Mouse (Mus musculus) ES-Bruce4 (cell line): Measurements from ENCODE around the gene Gng10. TPM values are rescaled to one million over a fixed set of nuclear protein-coding genes. Genes with fewer than 3 reads are reported as not detected.

Experiments used
- H3K27ac ChIP-seq: 2 replicates; pipeline ENCODE4 v1.5.1; 2012; ENCODE audit warnings: low read length, inconsistent platforms; ENCODE audit not compliant: insufficient read depth
- H3K27me3 ChIP-seq: 2 replicates; pipeline ENCODE4 v1.6.1; 2012; ENCODE audit warnings: mild to moderate bottlenecking, low read length, inconsistent platforms; ENCODE audit not compliant: control insufficient read depth, poor library complexity, insufficient read depth, severe bottlenecking
- H3K36me3 ChIP-seq: 2 replicates; pipeline ENCODE4 v1.6.1; 2012; ENCODE audit warnings: inconsistent platforms, mild to moderate bottlenecking, low read length, moderate library complexity; ENCODE audit not compliant: control insufficient read depth, poor library complexity, insufficient read depth, severe bottlenecking
- H3K4me1 ChIP-seq: one replicate; pipeline ENCODE4 v1.8.1; 2011; ENCODE audit warnings: low read length; ENCODE audit not compliant: control insufficient read depth, insufficient read depth
- H3K4me3 ChIP-seq: 2 replicates; pipeline ENCODE4 v1.5.1; 2011; ENCODE audit warnings: low read depth, mild to moderate bottlenecking, low read length
- H3K9ac ChIP-seq: 2 replicates; pipeline ENCODE4 v1.6.1; 2012; ENCODE audit warnings: low read depth, mild to moderate bottlenecking, inconsistent platforms; ENCODE audit not compliant: poor library complexity, severe bottlenecking
- H3K9me3 ChIP-seq: replicated peaks from 2 replicates; pipeline ENCODE4 v1.6.1; 2012; ENCODE audit warnings: mild to moderate bottlenecking, low read length, inconsistent platforms; ENCODE audit not compliant: control insufficient read depth, poor library complexity, insufficient read depth, severe bottlenecking
- CTCF ChIP-seq: IDR thresholded peaks from one replicate; pipeline ENCODE4 v1.8.1; 2011; ENCODE audit warnings: low read depth, low read length
- EP300 ChIP-seq: IDR thresholded peaks from 2 replicates; pipeline ENCODE4 v1.6.1; 2011; ENCODE audit warnings: low read depth, low read length; ENCODE audit not compliant: insufficient read depth
- POLR2A ChIP-seq: IDR thresholded peaks from one replicate; pipeline ENCODE4 v1.8.1; 2011; ENCODE audit warnings: low read length; ENCODE audit not compliant: insufficient read depth
- polyA plus RNA-seq: library from polyadenylated mRNA; stranded (reverse); fragments of >200 nt; gene quantifications from 2 replicates; pipeline ENCODE4 v1.2.4, GENCODE M21; 2011; ENCODE audit warnings: low read depth; ENCODE audit not compliant: missing spikeins, insufficient read depth, insufficient read length

The Gng10 gene
- polyA plus RNA-seq, 1 experiment: 18.3 TPM

- H3K9me3 ChIP-seq: peaks cover 14% of the 10 kb centered on the region
- H3K27ac ChIP-seq: no peak overlapping the region
- no peaks in the 10 kb centered on the region for H3K4me1 ChIP-seq
- no peak overlapping the region for H3K4me3 ChIP-seq
- no peaks in the 10 kb centered on the region for H3K27me3 ChIP-seq
- H3K36me3 ChIP-seq: no peaks in the 10 kb centered on the region
- no peak overlapping the region for H3K9ac ChIP-seq
- TF ChIP-seq CTCF: peak; percentile 56
- no peak for TF ChIP-seq EP300
Measured at GRCm38 (mm10) chr4:59036490-59037127, 1.7 kb downstream of the Gng10 start.

DNA sequence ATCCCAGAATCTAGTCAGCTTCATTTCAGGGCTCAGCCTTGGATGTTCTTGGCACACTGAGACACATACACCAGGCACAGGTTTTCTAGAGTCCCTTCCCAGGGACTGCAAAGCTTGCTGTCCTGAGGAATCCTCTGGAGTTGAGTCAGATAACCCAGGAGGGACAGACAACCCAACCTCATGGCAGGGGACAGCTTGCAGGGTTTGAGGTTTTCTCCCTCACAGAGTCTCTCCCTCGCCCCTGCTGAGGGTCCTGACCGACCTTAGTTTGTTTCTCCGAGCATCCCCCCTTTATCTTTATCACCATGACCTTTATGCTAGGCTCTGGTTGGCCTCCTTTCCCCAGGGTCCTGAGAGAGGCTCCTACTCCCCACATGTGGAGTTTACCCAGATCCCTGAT is 2.6 kb downstream of the Gng10 start:
- no peak overlapping the region for H3K9ac ChIP-seq
- H3K4me3 ChIP-seq: no peak overlapping the region
- TF ChIP-seq CTCF (no peak), EP300 (no peak), POLR2A (no peak)

GRCm38 (mm10) chr4:59040397-59041287 is 5.8 kb downstream of the Gng10 start:
- Histone ChIP-seq H3K9ac (no peak overlapping the region), H3K27me3 (no peaks in the 10 kb centered on the region), H3K36me3 (no peaks in the 10 kb centered on the region), H3K4me1 (no peaks in the 10 kb centered on the region), H3K4me3 (no peak overlapping the region), H3K27ac (no peak overlapping the region), H3K9me3 (no peaks in the 10 kb centered on the region)
- TF ChIP-seq EP300 (no peak), POLR2A (no peak), CTCF (no peak)

More for the DNA sequence above, 2.6 kb downstream of the Gng10 start:
- Histone ChIP-seq H3K27ac (no peak overlapping the region), H3K27me3 (no peaks in the 10 kb centered on the region), H3K9me3 (peaks cover 14% of the 10 kb centered on the region), H3K4me1 (no peaks in the 10 kb centered on the region), H3K36me3 (no peaks in the 10 kb centered on the region)

- Histone ChIP-seq H3K4me1 (no peaks in the 10 kb centered on the region), H3K27ac (no peak overlapping the region), H3K9me3 (no peaks in the 10 kb centered on the region), H3K36me3 (no peaks in the 10 kb centered on the region), H3K27me3 (no peaks in the 10 kb centered on the region), H3K4me3 (no peak overlapping the region), H3K9ac (no peak overlapping the region)
- TF ChIP-seq POLR2A (no peak), CTCF (no peak), EP300 (no peak)
Measured at GRCm38 (mm10) chr4:59043074-59043473, 8.2 kb downstream of the Gng10 start.

DNA sequence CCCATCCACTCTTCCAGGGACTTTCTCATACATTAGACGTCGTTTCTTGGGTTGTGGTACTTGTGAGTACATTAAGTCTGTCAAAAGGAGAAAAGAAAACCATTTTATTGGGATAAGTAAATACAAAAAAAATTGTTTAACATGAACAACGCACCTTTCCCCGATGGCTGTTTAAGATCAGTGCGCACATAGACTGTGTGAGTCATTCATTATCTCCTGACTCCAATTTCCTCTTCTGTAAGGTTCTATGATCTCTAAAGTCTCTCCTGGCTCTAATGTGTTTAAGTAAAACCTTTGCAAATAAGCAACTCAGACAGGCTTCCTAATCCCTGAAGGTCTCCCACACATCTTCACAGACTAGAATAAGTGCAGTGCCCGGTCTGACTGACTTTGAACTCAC is 9.0 kb downstream of the Gng10 start:
- no peaks in the 10 kb centered on the region for H3K9me3 ChIP-seq
- TF ChIP-seq EP300: no peak
- TF ChIP-seq CTCF: no peak
- H3K4me1 ChIP-seq: peaks cover 1% of the 10 kb centered on the region
- no peak overlapping the region for H3K9ac ChIP-seq
- H3K36me3 ChIP-seq: no peaks in the 10 kb centered on the region
- H3K27ac ChIP-seq: no peak overlapping the region
- no peak overlapping the region for H3K4me3 ChIP-seq
- no peaks in the 10 kb centered on the region for H3K27me3 ChIP-seq

- H3K36me3 ChIP-seq: no peaks in the 10 kb centered on the region
- H3K9me3 ChIP-seq: no peaks in the 10 kb centered on the region
- H3K4me1 ChIP-seq: peaks cover 1% of the 10 kb centered on the region
- H3K27me3 ChIP-seq: no peaks in the 10 kb centered on the region
- no peak overlapping the region for H3K9ac ChIP-seq
- H3K4me3 ChIP-seq: no peak overlapping the region
- H3K27ac ChIP-seq: peak overlapping the region; percentile 17; the same call in 1 of the 2 replicates
- TF ChIP-seq EP300 (no peak), CTCF (no peak), POLR2A (no peak)
Measured at GRCm38 (mm10) chr4:59047222-59047621, 12.3 kb downstream of the Gng10 start.
